Mouse (Mus musculus): ENCODE data around the gene Tec.

- TF ChIP-seq ZNF384 (IDR thresholded peaks at IDR 0.05; ENCODE audit: low read depth, low read length), result no peak
- TF ChIP-seq ZC3H11A (IDR thresholded peaks at IDR 0.05; ENCODE audit: borderline replicate concordance, low read depth, low read length), result no peak
These were observed 36.1 kb downstream of the Tec start for GRCm38 (mm10) chr5:72832191-72832590.

All from ES-E14 (cell line).